Mouse (Mus musculus) cerebellum, adult 2 months (tissue): Measurements from ENCODE around the gene Epx.

Source experiments
- CTCF ChIP-seq: fragments of 200-500 bp; IDR thresholded peaks from 2 replicates; pipeline ENCODE4 v1.5.1; 2011; ENCODE audit warnings: low read depth, mild to moderate bottlenecking, control low read depth, low read length, moderate library complexity, borderline replicate concordance; ENCODE audit not compliant: insufficient read depth
- POLR2A ChIP-seq: fragments of 200-500 bp; IDR thresholded peaks from 2 replicates; pipeline ENCODE4 v1.6.1; 2011; ENCODE audit warnings: low read length, control low read depth, borderline replicate concordance; ENCODE audit not compliant: insufficient read depth

GRCm38 (mm10) chr11:87881714-87882113 lies 6.4 kb upstream of the Epx start:
- no peak for TF ChIP-seq POLR2A
- TF ChIP-seq CTCF = no peak
